ENCODE assay signal across 8 mouse cellular contexts in the genomic region with DNA sequence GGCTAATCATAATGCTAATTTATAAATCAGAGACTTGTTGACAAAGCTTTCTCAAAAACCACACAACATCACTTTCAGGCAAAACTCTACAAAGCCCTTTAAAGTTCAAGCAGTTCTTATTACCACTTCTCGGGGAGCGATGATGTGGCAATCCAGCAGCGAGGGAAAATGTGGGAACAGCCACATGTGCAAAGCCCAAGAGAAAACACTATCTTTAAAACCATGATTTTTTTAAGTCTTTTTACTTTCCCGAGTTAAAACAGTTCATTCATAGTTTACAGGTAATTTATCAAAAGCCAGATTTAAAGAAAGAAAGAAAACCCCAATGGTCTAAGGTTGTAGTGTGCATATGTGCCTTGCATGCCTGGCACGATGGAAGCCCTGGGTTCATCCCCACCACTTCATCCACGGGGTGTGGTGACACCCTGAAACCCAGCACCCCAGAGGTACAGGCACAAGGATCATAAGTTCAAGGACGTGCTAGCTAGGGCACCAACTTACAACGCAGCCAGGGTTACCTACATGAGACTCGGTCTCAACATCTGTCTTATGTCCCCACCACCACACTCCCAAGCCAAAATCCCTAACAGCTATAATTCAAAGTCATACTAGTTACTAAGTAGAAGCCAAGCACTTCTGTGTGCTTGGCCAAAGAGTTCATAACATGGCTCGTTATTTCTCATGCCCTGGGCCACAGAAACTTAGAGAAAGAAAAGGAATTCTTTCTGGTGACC. TPM values are rescaled to one million over a fixed set of nuclear protein-coding genes. Genes with fewer than 3 reads are reported as not detected.
DNase-seq lines count a peak whose midpoint lies in the region; ATAC-seq and TF ChIP-seq lines count a peak whose summit lies in the region.

No protein-coding gene starts in this region.

- peak overlapping the region; percentile 99 for H3K9ac ChIP-seq in intestine, postnatal 0 days (ENCODE audit: low read depth, low read length)
- peak overlapping the region; percentile 94; the same call in 1 of the 2 replicates for H3K9ac ChIP-seq in midbrain, embryonic 14.5 days (replicated peaks; ENCODE audit: low read length)

- H3K27ac ChIP-seq in embryonic fibroblast, embryonic 13.5 days (ENCODE audit: insufficient read depth, low read length) = peak overlapping the region; percentile 77
- no peak overlapping the region for H3K27ac ChIP-seq in intestine, postnatal 0 days (ENCODE audit: low read depth, low read length)
- H3K27ac ChIP-seq in midbrain, embryonic 14.5 days (replicated peaks; ENCODE audit: low read depth, low read length) = no peak overlapping the region

- H3K4me1 ChIP-seq in embryonic fibroblast, embryonic 13.5 days (ENCODE audit: control insufficient read depth, insufficient read depth, low read length) = no peaks in the 10 kb centered on the region
- H3K4me1 ChIP-seq in intestine, postnatal 0 days (replicated peaks; ENCODE audit: control insufficient read depth, insufficient read depth, low read length) = 0 out of 2 replicates have a peak, but pooled peaks cover 7% of the 10 kb centered on the region
- H3K4me1 ChIP-seq in midbrain, embryonic 14.5 days (ENCODE audit: control insufficient read depth, insufficient read depth, low read length) = peaks cover 6% of the 10 kb centered on the region

- peak overlapping the region; percentile 75 for H3K4me2 ChIP-seq in intestine, postnatal 0 days (replicated peaks; ENCODE audit: low read depth)
- peak overlapping the region; percentile 62 for H3K4me2 ChIP-seq in midbrain, embryonic 14.5 days (ENCODE audit: low read length)

- H3K4me3 ChIP-seq in embryonic fibroblast, embryonic 13.5 days (ENCODE audit: insufficient read depth, low read length) = peak overlapping the region; percentile 90
- H3K4me3 ChIP-seq in intestine, postnatal 0 days (ENCODE audit: low read depth, low read length) = peak overlapping the region; percentile 100
- H3K4me3 ChIP-seq in midbrain, embryonic 14.5 days (replicated peaks; ENCODE audit: low read depth, low read length) = peak overlapping the region; percentile 90

- intact Hi-C loops in gastrocnemius, postnatal 14 days (cut with DNase I; ENCODE audit: low total_unique reads) = no loop called here

- H3K36me3 ChIP-seq in intestine, postnatal 0 days (ENCODE audit: control insufficient read depth, insufficient read depth) = peaks cover 24% of the 10 kb centered on the region
- peaks cover 35% of the 10 kb centered on the region for H3K36me3 ChIP-seq in midbrain, embryonic 14.5 days (ENCODE audit: control insufficient read depth, insufficient read depth, low read length)

- H3K27me3 ChIP-seq in intestine, postnatal 0 days (replicated peaks; ENCODE audit: control insufficient read depth, insufficient read depth, low read length) = no peaks in the 10 kb centered on the region
- H3K27me3 ChIP-seq in midbrain, embryonic 14.5 days (ENCODE audit: control insufficient read depth, insufficient read depth, low read length) = no peaks in the 10 kb centered on the region

- H3K9me3 ChIP-seq in intestine, postnatal 0 days (ENCODE audit: control insufficient read depth) = no peaks in the 10 kb centered on the region
- H3K9me3 ChIP-seq in midbrain, embryonic 14.5 days (ENCODE audit: control insufficient read depth, low read length) = no peaks in the 10 kb centered on the region

- DNase-seq in adrenal gland, postnatal 14 days = peak; percentile 28
- no peak for DNase-seq in adrenal gland, adult 8-10 months
- DNase-seq in 3134 (ENCODE audit: extremely low read depth, insufficient read length, low spot score) = peak; percentile 34
- DNase-seq in midbrain, embryonic 14.5 days = no peak
- no peak for DNase-seq in gastrocnemius, postnatal 14 days
- DNase-seq in frontal cortex, adult 2 months (ENCODE audit: extremely low spot score in 1 of 2, low spot score in 1 of 2) = no peak

- WGBS in intestine, postnatal 0 days = 6% methylated on average over 10 of the region's 10 CpGs
- WGBS in midbrain, embryonic 14.5 days = 17% methylated on average over 10 of the region's 10 CpGs

- no peak for TF ChIP-seq POLR2A in embryonic fibroblast, embryonic 13.5 days (IDR thresholded peaks at IDR 0.05; ENCODE audit: low read depth, low read length)

- ATAC-seq in intestine, postnatal 0 days = no peak
- ATAC-seq in midbrain, embryonic 14.5 days (ENCODE audit: low FRiP score, low TSS enrichment) = no peak

- TF ChIP-seq CTCF in embryonic fibroblast, embryonic 13.5 days (IDR thresholded peaks at IDR 0.05; ENCODE audit: borderline replicate concordance, insufficient read depth, low read length) = no peak
- no peak for TF ChIP-seq CTCF in intestine, postnatal 0 days (IDR thresholded peaks at IDR 0.05; ENCODE audit: low read depth)

RNA-seq across cellular contexts. Expression of a gene that starts 1.2 kb away (rescaled TPM):
- total RNA-seq in adrenal gland, postnatal 14 days (2021) = 131 and 135 TPM in 2 replicates
- 100 to 1,000 TPM; 154 to 167 (median 160) TPM for total RNA-seq in adrenal gland, adult 8-10 months (2022)
- polyA plus RNA-seq in embryonic fibroblast, embryonic 13.5 days (2011; ENCODE audit: insufficient read length, low read depth, missing spikeins) = 280 and 311 TPM in 2 replicates
- polyA plus RNA-seq in intestine, postnatal 0 days (2015; fragmentation: Nextera tagmentation; extraction: Ambion mirVana) = 76.2 and 77.9 TPM in 2 replicates
- 51.7 and 81.1 TPM in 2 replicates for polyA plus RNA-seq in midbrain, embryonic 14.5 days (2014; fragmentation: Nextera tagmentation; extraction: Ambion mirVana)
- 10 to 100 TPM; 54.3 to 58.5 TPM for total RNA-seq in gastrocnemius, postnatal 14 days (2021)
- 31.3 and 31.9 TPM in 2 replicates for polyA plus RNA-seq in frontal cortex, adult 2 months (2012; rRNA removed)

RNA-seq across cellular contexts. Expression of a gene that starts 44.0 kb away (rescaled TPM):
- 29.1 and 32.4 TPM in 2 replicates for total RNA-seq in adrenal gland, postnatal 14 days (2021)
- total RNA-seq in adrenal gland, adult 8-10 months (2022) = 10 to 100 TPM; 28.4 to 45.0 (median 40.1) TPM
- 48.6 and 56.8 TPM in 2 replicates for polyA plus RNA-seq in embryonic fibroblast, embryonic 13.5 days (2011; ENCODE audit: insufficient read length, low read depth, missing spikeins)
- 15.7 and 20.6 TPM in 2 replicates for polyA plus RNA-seq in intestine, postnatal 0 days (2015; fragmentation: Nextera tagmentation; extraction: Ambion mirVana)
- polyA plus RNA-seq in midbrain, embryonic 14.5 days (2014; fragmentation: Nextera tagmentation; extraction: Ambion mirVana) = 45.0 and 51.1 TPM in 2 replicates
- 10 to 100 TPM in 1 of 2 experiments, 1 to 10 TPM in 1; 9.2 to 11.9 TPM for total RNA-seq in gastrocnemius, postnatal 14 days (2021)
- 33.9 and 35.7 TPM in 2 replicates for polyA plus RNA-seq in frontal cortex, adult 2 months (2012; rRNA removed)

RNA-seq across cellular contexts. Expression of a gene that starts 44.1 kb away (rescaled TPM):
- 3.0 and 3.6 TPM in 2 replicates for total RNA-seq in adrenal gland, postnatal 14 days (2021)
- 1 to 10 TPM; 3.3 to 6.6 (median 4.4) TPM for total RNA-seq in adrenal gland, adult 8-10 months (2022)
- polyA plus RNA-seq in embryonic fibroblast, embryonic 13.5 days (2011; ENCODE audit: insufficient read length, low read depth, missing spikeins) = 1.1 and 1.4 TPM in 2 replicates
- polyA plus RNA-seq in intestine, postnatal 0 days (2015; fragmentation: Nextera tagmentation; extraction: Ambion mirVana) = 0.63 and 0.71 TPM in 2 replicates
- 2.7 TPM in 2 replicates for polyA plus RNA-seq in midbrain, embryonic 14.5 days (2014; fragmentation: Nextera tagmentation; extraction: Ambion mirVana)
- total RNA-seq in gastrocnemius, postnatal 14 days (2021) = under 1 TPM; 0.51 to 0.98 TPM
- polyA plus RNA-seq in frontal cortex, adult 2 months (2012; rRNA removed) = 1.8 and 2.1 TPM in 2 replicates

Comparison
In these comparisons a context has a peak if more than half of its experiments do, and no peak if none do; other contexts are left out.
1. DNase-seq: peak in adrenal gland, postnatal 14 days (single experiment) and 3134 (single experiment); none in adrenal gland, adult 8-10 months (single experiment), midbrain, embryonic 14.5 days (single experiment), gastrocnemius, postnatal 14 days (single experiment) and frontal cortex, adult 2 months (0 of 2).
2. Peak in every context shown above with its lines, with median percentiles within 50 percentile points of each other: H3K4me3 ChIP-seq.